Mouse (Mus musculus) CD8-positive naive resting alpha-beta T cell, adult 2 months (primary cell): ENCODE results near the gene Umps.

Experiments used
- DNase-seq, 2 experiments: peaks; one replicate each; pipeline ENCODE4 v3.0.0; 2022; ENCODE audit warnings: low read depth in 2 of 2, low spot score in 2 of 2

Umps gene

DNA sequence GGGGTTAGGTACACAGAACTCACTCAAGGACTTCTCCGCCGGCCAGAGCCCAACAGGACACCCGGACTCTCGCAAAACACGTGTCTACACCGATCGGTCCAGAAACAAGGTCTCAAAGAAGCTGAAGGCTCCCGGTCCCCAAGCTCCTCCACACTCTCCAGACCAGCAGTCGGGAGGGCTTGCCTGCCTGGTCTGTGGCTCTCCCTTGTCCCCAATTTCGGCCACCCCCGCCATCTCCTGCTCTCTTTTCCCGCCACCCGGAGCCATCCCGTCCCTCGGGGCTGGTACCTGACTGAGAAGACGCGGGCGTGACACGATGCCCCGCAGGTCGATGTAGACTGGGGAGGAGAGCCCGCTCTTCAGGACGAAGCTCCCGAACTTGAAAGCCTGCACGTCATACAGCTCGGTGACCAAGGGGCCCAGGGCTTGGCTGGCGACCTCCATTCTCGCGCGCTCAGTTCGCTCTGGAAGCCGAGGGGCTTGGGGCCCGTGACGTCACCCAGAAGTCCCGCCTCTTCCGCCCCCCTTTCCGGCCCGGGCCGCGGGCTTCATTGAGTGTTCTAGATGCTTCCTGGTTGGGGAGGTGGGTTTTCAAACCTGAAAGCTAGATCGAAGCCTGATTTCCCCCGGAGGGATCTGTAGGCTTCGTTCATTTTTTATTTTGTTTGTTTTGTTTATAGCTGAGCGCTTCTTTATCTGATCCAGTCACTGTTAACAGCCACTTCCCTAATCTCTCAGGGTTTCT lies at the start of gene Umps:
Gene Umps, minus strand, starts transcription at position 501 of the 745 bp plus-strand sequence.
- DNase-seq = peak; percentile 71 to 82

DNA sequence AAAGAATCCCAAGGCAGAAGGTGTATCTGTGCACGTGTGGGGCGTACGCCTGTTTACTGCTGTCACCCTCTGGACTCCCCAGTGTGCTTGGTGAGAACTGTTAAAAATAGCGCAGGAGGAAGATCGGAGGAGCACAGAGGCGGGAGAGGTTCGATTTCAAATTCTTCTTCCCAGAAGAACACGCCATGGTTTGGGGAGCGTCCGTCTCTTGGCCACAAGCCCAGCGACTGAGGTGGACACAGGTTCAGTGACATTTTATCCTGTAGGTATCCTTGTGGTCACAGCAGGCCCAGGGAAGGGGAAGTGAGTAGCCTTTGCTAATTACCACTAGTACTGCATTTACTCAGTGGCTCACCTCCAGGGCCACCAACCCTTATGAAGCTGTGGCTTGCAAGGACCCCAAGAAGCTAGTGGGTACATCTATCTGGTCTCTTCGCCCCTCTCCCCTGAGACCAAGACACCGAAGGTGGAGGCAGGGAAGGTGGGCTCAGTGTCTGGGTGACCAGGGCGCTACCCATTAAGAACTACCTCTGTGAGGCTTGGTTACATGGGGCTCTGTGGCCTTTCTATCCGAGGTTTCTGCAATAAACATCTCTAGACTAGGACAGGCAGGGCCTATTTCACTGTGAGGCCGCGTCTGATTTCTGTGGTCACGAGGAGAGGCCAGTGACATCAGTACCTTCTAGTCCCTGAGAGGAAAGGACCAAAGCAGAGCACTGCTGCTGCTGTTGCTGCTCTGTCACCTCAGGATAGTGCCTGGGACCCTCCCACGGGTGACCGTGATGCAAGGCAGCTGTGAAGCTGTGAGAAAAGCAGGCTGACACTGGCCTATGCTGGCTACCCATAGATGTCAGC lies 45.4 kb upstream of the Umps start:
- no peak for DNase-seq

DNA sequence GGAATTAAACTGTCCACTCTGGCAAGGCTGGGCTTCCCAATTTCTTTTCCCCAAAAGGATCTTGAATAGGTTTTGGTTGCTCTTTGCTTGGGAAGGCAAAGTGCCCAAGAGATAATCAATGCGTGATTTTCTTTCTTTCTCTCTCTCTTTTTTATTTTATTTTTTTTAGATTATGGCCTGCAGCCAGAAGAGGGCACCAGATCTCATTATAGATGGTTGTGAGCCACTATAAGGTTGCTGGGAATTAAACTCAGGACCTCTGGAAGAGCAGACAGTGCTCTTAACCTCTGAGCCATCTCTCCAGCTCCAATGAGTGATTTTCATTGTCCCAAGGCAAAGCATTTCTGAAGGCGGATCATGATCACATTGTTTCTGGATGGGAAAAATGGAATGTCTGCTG lies 42.7 kb upstream of the Umps start:
- DNase-seq = no peak

DNA sequence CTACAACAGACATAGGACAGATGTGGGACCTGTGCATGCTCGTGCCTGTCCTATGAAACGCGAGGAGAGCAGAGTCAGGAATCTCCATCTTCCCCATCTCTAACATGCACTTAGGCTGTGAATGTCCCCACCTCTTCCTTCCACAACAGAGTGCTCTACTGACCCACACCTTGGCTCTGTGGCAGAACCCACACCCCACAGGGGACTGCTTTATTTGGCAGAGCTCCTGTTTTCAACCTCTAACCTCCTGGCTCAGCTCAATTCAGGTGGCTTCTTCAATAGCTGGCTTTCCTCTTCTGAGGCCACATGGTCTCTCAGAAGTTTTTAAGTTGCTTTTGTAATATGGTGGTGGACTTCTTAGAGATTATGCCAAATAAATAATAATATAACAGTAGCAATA lies 39.1 kb upstream of the Umps start:
- DNase-seq = no peak

DNA sequence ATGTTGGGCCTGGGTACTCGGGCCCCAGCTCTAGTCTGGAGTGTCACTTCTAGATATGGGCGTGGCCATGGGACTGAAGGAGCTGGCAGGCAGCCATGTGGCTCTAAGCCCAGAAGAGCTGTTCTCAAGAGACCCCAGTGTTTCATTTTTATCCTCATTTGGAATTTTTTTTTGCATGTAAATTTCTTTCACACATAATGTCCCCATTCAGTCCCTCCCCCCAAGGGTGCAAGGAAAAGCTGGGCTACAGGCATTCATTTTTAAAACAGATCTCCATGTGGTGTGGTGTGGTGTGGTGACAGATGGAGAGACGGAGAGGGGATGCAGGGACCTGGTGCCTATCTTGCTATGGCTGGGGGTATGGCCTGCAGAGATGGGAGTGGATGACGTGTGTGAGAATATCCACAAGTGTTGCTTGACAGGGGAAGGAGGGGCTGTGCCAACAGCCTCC lies 37.3 kb upstream of the Umps start:
- no peak for DNase-seq

DNA sequence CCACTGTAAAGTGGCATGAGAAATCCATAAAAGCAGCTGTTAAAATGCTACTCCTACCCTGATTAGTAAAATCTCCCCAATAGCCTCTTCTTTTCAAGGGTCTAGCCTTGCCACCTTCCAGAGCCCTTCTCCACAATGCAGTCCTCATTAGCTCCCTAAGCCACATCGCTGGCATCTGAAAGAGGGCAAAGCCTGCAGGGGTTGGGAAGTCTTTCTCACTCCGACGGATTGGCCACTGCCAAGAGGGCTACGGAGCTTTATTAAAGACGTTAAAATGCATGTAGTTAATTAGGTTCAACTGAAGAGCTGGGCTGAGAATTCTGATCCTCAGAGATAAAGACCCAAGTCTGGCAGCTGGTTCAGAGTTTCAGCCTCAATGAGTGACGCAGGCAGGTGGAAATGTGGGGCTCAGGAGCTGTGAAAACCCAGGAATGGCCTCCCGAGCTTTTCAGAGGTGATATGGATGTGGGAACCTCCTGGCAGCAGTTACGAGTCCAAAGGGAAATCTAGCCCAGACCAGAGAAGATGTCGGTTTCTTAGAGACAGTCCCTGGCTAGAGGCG lies 36.8 kb upstream of the Umps start:
- no peak for DNase-seq

DNA sequence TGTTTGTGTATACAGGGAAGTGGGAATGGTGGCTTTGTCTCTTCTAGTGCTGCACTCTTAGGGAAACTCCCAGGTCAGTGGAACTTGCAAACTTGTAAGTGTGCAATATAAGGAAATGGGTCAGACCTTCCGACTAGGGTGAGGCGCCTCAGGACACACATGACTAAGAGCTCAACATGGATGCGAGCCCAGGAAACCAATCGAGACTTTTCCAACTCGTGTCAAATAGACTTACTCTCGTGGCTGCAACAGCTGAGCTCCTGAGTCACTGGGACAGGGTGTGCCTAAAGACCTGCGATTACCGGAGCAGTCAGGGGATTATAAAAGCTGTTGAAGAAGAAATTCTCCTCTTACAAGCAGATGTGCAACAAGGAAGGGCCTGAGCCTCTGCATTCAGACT lies 33.9 kb upstream of the Umps start:
- no peak for DNase-seq

DNA sequence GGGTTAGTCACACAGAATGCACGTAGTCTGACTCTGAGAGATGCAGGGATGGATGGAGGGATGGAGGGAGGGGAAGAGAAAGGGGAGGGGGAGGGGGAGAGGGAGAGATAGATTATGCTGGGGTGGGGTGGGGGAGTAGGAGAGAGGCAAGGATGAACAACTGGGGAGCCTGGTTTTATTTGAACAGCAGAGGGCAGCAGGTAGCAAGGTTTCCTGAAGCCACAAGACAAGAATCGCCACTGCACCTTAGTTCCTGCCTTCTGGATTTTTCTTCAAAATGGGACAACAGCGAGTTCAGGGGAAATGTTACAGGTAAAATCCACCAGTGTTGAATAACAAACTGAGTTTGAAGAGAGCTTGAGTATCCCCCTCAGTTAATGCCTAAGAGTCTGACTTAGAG lies 32.5 kb upstream of the Umps start:
- no peak for DNase-seq

DNA sequence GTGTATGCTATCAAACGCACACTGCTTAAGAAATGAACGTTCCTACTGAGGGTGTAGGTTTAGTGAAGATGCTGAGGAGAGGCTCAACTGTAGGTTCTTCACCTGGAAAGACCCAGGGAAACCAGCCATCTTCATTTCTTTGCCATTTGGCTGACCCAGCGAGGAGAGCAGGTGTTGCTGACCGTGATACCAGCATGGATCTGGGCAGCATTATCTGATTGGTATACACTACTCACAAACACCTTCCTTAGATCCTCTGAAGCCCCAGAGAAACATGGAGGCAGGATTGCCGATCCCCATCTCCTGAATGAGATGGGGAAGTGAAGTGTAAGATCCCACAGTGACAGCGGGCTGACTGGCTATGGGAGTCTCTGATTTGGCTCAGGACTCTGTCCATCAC lies 31.2 kb upstream of the Umps start:
- DNase-seq = no peak

DNA sequence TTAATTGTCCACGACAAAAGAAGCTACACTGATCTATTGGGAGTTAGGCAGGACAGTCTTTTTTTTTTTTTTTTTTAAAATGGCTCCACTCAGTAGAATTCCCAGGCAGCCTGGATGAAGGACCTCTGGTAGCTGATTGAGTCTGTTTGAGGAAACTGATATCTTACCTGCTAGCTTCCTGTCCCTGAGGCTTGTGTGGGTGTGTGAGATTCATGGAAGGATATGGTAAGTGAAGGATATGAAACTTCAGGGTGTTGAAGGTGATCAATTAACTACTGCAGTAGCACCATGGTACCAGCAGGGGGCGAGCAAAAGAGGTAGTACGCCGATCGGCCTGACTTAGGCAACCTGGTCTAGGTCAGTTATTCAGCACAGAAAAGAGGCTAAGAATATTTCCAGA lies 29.2 kb upstream of the Umps start:
- DNase-seq = peak; percentile 39 to 58

DNA sequence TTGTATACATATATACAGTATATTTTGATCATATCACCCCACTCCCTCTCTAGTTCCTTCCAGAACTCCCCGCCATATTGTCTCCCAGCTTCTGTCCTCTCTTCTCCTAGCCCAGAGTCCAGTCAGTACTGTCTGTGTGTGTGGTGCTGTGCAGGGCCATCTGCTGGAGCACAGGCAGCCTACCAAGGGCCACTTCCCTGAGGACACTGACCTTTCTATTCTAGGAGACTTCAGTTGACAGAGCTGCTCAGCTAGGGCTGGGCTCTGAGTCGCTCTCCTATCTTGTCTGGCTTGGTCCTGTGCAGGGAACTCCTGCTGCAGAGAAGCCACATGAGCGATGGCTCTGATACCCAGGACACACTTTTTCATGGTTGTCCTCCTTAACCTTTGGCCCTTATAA lies 28.7 kb upstream of the Umps start:
- no peak for DNase-seq

DNA sequence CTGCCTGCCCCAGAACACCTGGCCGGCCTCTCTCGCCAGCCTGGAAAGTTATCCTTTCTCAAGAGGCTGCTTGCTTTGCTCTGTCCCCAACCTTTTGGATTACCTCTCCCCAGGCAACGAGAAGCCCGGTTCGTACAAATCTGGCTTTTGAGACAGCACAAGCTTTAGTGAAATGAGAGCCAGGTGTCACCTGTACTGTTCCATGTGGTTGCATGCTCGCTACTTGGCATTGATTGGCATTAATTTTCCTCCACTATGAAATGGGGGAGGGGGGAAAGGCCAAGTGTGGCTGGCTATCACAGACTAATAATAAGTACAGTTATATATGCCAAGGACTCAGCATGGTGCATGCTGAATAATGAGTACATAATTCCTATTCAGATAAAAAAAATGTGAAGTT lies 27.5 kb upstream of the Umps start:
- DNase-seq = no peak

DNA sequence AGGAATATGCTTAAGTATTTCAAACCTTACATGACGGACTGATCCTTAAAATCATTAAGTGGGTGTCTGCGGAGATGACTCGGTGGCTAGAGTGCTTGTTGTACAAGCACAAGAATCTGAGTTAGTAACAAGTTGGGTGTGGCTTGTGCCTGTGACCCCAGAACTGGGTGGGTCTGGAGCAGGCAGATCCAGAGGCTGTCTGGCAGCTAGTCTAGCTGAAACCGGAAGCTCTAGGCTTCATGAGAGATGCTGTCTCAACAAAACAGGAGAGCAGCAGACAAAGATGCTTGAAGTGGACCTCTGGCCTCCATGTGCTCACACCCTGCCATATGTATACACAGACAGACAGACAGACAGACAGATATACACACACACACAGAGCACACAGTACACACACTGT lies 23.9 kb upstream of the Umps start:
- no peak for DNase-seq

DNA sequence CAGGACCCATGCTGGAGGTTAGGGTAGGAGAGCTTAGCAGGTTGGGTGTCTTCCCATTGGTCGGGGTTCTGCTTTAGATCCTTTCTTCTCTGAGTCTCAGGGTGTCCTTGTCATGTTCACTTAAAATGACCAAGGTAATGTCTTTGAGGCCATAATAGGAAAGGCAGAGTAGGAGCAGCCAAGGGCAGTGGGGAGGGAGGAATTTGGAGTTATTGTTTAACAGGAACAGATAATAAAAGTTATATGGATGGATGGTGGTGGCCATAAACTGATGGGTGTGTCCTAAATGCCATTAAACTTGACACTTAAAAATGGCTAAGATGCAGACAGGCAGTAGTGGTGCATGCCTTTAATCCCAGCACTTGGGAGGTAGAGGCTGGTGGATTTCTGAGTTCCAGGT lies 22.3 kb upstream of the Umps start:
- DNase-seq = no peak

DNA sequence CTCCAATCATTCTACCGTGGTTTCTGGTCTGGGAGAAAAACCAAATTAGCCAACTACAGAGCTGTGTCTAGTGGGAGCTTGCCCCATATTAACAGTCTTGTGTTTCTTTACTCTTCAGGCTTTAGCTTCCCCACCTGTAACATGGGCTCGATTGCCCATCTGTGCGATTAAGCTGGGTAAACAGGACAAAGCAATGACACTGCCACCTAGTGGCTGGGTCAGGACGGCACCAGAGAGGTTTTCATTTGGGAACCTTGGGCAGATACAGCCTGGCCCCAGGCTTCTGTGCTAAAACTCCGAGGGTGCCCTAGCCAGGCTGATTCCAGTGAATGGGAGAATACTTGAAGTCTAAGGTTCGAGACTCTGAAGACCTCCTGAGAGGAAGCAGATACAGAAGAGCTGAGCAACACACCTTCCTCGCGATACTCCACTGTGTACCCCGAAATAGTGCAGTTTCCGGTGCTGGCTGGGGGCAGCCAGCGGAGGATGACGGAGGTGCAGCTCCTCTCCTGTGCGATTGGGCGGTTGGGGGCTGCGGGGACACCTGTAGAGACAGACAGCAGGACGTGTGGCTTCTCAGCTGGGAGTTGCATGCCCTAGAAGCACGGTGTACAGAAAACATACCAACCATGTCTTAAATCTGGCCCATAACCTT lies 21.6 kb upstream of the Umps start:
- peak; percentile 43 to 59 for DNase-seq

DNA sequence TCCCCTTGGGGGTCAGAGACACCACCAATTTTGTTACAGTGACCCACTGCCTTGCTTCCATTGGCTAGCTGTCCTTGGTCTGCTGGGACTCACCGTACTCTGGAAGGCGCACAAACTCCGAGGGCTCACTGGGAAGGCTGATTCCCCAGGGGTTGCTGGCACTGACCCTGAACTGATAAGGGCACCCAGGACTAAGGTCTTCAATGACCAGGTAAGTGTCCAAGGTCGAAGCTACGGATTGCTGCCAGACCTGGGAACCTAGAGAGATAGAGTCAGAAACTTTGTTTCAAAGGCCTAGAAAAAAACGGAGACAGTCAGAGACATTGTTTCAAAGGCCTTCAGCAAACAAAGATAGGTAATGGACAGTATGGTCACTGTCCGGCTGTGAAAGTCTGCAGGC lies 20.2 kb upstream of the Umps start:
- DNase-seq = no peak

DNA sequence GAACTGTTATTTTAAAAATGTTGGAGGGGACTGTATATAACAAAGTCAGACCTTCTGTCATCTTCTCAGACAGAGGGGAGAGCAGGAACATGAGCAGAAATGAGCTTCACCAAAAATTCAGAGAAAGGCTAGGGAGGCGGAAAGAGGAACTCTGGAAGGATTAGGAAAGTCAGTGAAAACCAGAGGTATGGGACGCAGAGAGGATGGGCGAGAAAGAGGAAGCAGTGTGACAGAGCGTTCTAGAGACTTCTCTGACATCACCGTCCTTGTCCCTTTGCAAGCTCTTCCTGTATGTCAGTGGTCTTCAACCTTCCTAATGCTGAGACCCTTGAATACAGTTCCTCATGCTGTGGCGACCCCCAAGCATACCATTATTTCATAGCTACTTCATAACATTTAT lies 18.5 kb upstream of the Umps start:
- DNase-seq = no peak

DNA sequence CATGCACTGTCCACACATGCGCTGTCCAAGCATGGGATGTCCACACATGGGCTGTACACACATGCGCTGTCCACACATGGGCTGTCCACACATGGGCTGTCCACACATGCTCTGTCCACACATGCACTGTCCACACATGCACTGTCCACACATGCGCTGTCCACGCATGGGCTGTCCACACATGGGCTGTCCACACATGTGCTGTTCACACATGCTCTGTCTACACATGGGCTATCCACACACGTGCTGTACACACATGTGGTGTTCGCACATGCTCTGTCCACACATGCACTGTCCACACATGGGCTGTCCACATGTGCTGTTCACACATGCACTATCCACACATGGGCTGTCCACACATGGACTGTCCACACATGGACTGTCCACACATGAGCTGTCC lies 16.9 kb upstream of the Umps start:
- DNase-seq = no peak

DNA sequence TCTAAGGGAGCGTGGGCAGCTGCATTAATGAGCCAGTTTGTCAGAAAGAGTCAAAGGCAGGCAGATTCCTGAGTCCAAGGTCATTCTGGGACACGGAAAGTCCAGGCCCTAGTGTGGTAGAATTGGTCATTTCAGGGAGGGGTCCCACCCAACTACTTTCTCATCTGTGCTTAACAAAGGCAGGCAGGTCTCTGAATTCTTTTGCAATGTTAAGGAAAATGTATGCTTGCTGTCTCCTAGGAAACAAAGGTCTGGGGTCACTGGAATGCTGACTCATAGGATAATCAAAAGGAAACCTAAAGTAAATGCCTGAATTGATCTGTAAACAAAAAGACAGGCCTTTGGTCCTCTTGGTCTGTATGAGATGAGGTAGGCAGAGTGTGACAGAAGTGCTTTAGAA lies 13.0 kb upstream of the Umps start:
- no peak for DNase-seq

DNA sequence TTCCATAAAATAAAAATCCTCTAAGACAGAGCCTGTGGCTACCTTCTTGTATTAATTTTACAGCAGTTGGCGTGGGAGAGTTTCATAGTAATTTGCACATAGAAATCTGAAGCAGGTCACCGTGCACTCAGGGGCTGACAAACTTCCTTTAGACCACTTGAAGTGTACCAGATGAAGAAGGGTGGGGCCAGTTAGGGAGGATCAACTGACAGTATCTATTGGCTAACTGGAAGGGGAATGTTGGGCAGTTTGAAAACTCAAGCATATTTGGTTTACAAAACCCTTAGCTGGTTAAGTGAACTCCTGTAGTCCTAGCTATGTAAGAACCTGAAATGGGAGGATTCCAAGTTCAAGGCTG lies 424 bp upstream of the Umps start:
- peak in 1 of 2 experiments; percentile 5 for DNase-seq

DNA sequence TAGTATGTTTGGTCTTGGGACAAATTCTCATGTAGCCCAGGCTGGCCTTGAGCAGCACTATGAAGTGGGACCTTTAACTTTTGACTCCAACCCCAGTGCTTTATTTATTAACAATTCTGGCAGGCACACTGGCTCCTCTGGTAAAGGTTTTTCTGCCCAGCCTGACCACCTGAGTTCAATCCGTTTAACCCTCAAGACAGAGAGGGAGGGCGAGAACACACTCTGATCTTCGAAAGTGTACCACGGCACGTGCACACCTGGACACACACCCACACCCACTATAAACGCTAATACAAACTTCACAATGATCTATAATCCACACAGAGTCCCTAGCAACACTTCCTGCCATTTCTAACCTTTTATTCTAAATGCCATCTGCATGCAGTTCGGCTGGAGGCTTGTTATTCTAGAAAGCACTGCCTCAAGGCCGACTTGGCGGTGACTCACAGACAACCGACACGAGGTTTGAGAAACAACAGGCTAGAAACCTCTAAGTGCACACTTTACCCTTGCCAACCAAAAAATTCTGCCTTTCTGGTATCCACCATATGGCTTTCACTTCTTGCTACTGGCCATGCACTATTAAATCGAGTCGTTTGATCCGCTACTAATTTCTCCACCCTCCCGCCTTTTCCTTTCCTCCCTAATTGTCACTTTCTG lies 830 bp downstream of the Umps start:
- peak; percentile 5 to 32 for DNase-seq
